Mouse (Mus musculus): Measurements from ENCODE around the gene Rph3a. TPM values are rescaled to one million over a fixed set of nuclear protein-coding genes. Genes with fewer than 3 reads are reported as not detected.

Gene Rph3a
- total and polyA plus RNA-seq, 2 experiments = not detected

DNA sequence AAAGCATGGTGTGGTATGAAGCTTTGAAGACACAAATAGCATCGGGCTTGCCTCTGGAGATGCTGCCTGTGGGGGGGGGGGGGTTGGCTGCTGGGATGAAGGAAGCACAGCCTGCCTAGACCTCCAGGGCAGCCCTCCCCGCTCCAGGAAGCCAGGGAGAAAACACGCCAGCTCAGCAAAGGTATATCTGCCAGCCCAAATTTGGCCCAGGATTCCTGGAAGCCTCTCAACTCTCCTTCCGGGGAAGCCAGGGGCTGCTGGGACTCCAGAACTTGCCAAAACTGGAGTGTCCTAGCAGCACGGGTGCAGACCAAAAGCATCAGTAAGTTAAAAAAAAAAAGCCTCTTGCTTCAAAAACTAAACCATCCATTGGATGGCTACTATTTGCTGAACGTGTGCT is 37.6 kb downstream of the Rph3a start:
- WGBS = 76% methylated on average over 6 of the region's 6 CpGs
- no peaks in the 10 kb centered on the region for H3K4me1 ChIP-seq (ENCODE audit: control insufficient read depth, insufficient read depth, low read length)
- TF ChIP-seq POLR2A (IDR thresholded peaks at IDR 0.05; ENCODE audit: extremely low read depth, insufficient read depth, low read length) (no peak), CTCF (IDR thresholded peaks at IDR 0.05; ENCODE audit: low read depth, low read length) (no peak)

DNA sequence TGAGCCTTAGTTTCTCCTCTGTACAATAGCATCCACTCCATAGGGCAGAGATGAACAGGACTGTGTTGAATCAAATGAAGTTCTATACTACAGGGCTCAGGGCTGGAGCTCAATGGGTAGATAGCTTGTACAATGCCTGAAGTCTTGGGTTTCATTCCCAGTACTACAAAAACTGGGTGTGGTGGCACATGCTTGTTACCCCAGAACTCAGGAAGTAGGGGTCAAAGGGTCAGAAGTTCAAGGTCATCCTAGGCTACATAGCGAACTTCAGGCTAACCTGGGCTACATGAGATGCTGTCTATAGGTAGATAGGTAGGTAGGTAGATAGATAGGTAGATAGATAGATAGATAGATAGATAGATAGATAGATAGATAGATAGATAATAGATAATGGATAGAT is 38.6 kb downstream of the Rph3a start:
- no peak for DNase-seq (ENCODE audit: extremely low read depth, low read depth, low spot score)
- no peak overlapping the region for H3K4me3 ChIP-seq (ENCODE audit: insufficient read depth, low read depth, low read length)
- no peaks in the 10 kb centered on the region for H3K79me2 ChIP-seq (ENCODE audit: control insufficient read depth, insufficient read depth, low read length)
- no peak overlapping the region for H3K27ac ChIP-seq (replicated peaks; ENCODE audit: insufficient read depth, low read depth, low read length)
- H3K27me3 ChIP-seq (ENCODE audit: control insufficient read depth, insufficient read depth, low read length) = no peaks in the 10 kb centered on the region; the same call in 1 of the 2 replicates
- H3K4me1 ChIP-seq (ENCODE audit: control insufficient read depth, insufficient read depth, low read length) = no peaks in the 10 kb centered on the region
- TF ChIP-seq POLR2A (IDR thresholded peaks at IDR 0.05; ENCODE audit: extremely low read depth, insufficient read depth, low read length) (no peak), CTCF (IDR thresholded peaks at IDR 0.05; ENCODE audit: low read depth, low read length) (no peak)
- no peaks in the 10 kb centered on the region for H3K36me3 ChIP-seq (ENCODE audit: control insufficient read depth, insufficient read depth, low read length)
- 80% methylated on average over 1 of the region's 1 CpGs for WGBS
- H3K9ac ChIP-seq (ENCODE audit: low read depth, low read length) = no peak overlapping the region

More for the DNA sequence above, 37.6 kb downstream of the Rph3a start:
- Histone ChIP-seq H3K79me2 (ENCODE audit: control insufficient read depth, insufficient read depth, low read length) (no peaks in the 10 kb centered on the region), H3K4me3 (ENCODE audit: insufficient read depth, low read depth, low read length) (no peak overlapping the region), H3K9ac (ENCODE audit: low read depth, low read length) (no peak overlapping the region), H3K27ac (replicated peaks; ENCODE audit: insufficient read depth, low read depth, low read length) (no peak overlapping the region), H3K27me3 (ENCODE audit: control insufficient read depth, insufficient read depth, low read length) (no peaks in the 10 kb centered on the region; the same call in 1 of the 2 replicates), H3K36me3 (ENCODE audit: control insufficient read depth, insufficient read depth, low read length) (no peaks in the 10 kb centered on the region)
- DNase-seq (ENCODE audit: extremely low read depth, low read depth, low spot score) = no peak

DNA sequence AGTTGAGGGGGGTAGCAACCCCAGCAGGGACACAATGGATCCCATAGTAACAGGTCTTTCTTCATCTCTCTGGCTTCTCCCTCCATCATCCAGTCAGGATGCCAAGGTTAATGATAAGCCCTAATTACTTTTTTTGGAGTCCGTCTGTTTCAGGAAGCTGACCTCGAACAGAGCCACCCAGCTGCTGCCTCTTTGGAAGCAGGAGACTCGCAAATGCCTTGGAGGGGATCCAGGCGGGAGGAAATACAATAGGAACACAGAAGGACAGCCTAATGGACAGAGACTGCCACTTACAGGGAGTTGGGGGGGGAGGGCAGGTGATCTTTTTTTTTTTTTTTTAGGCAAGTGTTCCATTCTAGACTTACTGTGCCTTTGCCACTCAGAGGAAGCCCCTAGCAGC is 40.2 kb downstream of the Rph3a start:
- Histone ChIP-seq H3K27ac (replicated peaks; ENCODE audit: insufficient read depth, low read depth, low read length) (no peak overlapping the region), H3K4me3 (ENCODE audit: insufficient read depth, low read depth, low read length) (no peak overlapping the region), H3K79me2 (ENCODE audit: control insufficient read depth, insufficient read depth, low read length) (no peaks in the 10 kb centered on the region), H3K36me3 (ENCODE audit: control insufficient read depth, insufficient read depth, low read length) (no peaks in the 10 kb centered on the region), H3K27me3 (ENCODE audit: control insufficient read depth, insufficient read depth, low read length) (no peaks in the 10 kb centered on the region; the same call in 1 of the 2 replicates), H3K4me1 (ENCODE audit: control insufficient read depth, insufficient read depth, low read length) (no peaks in the 10 kb centered on the region), H3K9ac (ENCODE audit: low read depth, low read length) (no peak overlapping the region)
- TF ChIP-seq CTCF (IDR thresholded peaks at IDR 0.05; ENCODE audit: low read depth, low read length) = no peak
- no peak for TF ChIP-seq POLR2A (IDR thresholded peaks at IDR 0.05; ENCODE audit: extremely low read depth, insufficient read depth, low read length)
- 49% methylated on average over 4 of the region's 4 CpGs for WGBS
- no peak for DNase-seq (ENCODE audit: extremely low read depth, low read depth, low spot score)

DNA sequence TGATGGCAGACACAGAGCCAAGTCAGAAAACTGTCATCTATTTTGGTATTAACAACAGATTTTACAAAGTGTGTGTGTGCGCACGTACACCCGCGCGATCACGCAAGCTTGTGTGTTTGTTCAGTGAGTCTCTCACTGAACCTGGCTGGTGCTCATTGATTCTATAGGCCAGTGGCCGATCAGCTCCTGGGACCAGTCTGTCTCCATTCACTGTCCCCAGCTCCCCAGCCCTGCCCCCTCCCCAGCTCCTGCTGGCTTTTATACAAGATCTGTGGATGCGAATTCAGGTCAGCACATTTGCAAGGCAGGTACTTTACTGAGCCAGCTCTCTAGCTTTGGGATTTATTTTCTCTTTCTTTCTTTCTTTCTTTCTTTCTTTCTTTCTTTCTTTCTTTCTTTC is 41.1 kb downstream of the Rph3a start:
- TF ChIP-seq CTCF (IDR thresholded peaks at IDR 0.05; ENCODE audit: low read depth, low read length) = no peak
- TF ChIP-seq POLR2A (IDR thresholded peaks at IDR 0.05; ENCODE audit: extremely low read depth, insufficient read depth, low read length) = no peak
- H3K4me1 ChIP-seq (ENCODE audit: control insufficient read depth, insufficient read depth, low read length) = no peaks in the 10 kb centered on the region
- H3K27me3 ChIP-seq (ENCODE audit: control insufficient read depth, insufficient read depth, low read length) = no peaks in the 10 kb centered on the region; the same call in 1 of the 2 replicates
- no peaks in the 10 kb centered on the region for H3K79me2 ChIP-seq (ENCODE audit: control insufficient read depth, insufficient read depth, low read length)
- no peak overlapping the region for H3K27ac ChIP-seq (replicated peaks; ENCODE audit: insufficient read depth, low read depth, low read length)
- H3K9ac ChIP-seq (ENCODE audit: low read depth, low read length) = no peak overlapping the region
- 79% methylated on average over 8 of the region's 8 CpGs for whole genome bisulfite sequencing
- H3K36me3 ChIP-seq (ENCODE audit: control insufficient read depth, insufficient read depth, low read length) = no peaks in the 10 kb centered on the region
- no peak overlapping the region for H3K4me3 ChIP-seq (ENCODE audit: insufficient read depth, low read depth, low read length)
- no peak for DNase-seq (ENCODE audit: extremely low read depth, low read depth, low spot score)

DNA sequence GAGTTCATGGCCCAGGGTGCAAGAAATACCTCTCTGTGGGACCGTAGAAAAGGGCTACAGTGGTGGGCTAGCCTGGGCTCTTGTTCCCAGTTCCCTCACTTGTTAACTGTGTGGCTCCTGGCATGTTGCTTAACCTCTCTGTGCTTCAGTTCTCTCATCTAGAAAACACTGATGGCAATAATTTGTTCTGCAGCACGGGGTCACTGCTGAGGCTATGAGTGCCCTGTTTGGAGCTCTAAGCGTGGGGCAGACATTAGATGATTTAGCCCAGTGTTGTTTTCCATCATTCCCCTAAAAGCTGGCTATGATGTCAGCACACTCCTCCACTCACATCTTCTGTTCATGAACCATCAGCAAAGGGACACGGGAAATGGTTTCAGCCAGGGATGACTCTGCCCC is 41.8 kb downstream of the Rph3a start:
- Histone ChIP-seq H3K36me3 (ENCODE audit: control insufficient read depth, insufficient read depth, low read length) (no peaks in the 10 kb centered on the region), H3K4me1 (ENCODE audit: control insufficient read depth, insufficient read depth, low read length) (no peaks in the 10 kb centered on the region), H3K79me2 (ENCODE audit: control insufficient read depth, insufficient read depth, low read length) (no peaks in the 10 kb centered on the region), H3K27me3 (ENCODE audit: control insufficient read depth, insufficient read depth, low read length) (no peaks in the 10 kb centered on the region; the same call in 1 of the 2 replicates), H3K9ac (ENCODE audit: low read depth, low read length) (no peak overlapping the region), H3K4me3 (ENCODE audit: insufficient read depth, low read depth, low read length) (no peak overlapping the region), H3K27ac (replicated peaks; ENCODE audit: insufficient read depth, low read depth, low read length) (no peak overlapping the region)
- WGBS = 54% methylated on average over 4 of the region's 4 CpGs
- DNase-seq (ENCODE audit: extremely low read depth, low read depth, low spot score) = no peak
- TF ChIP-seq CTCF (IDR thresholded peaks at IDR 0.05; ENCODE audit: low read depth, low read length) (no peak), POLR2A (IDR thresholded peaks at IDR 0.05; ENCODE audit: extremely low read depth, insufficient read depth, low read length) (no peak)

DNA sequence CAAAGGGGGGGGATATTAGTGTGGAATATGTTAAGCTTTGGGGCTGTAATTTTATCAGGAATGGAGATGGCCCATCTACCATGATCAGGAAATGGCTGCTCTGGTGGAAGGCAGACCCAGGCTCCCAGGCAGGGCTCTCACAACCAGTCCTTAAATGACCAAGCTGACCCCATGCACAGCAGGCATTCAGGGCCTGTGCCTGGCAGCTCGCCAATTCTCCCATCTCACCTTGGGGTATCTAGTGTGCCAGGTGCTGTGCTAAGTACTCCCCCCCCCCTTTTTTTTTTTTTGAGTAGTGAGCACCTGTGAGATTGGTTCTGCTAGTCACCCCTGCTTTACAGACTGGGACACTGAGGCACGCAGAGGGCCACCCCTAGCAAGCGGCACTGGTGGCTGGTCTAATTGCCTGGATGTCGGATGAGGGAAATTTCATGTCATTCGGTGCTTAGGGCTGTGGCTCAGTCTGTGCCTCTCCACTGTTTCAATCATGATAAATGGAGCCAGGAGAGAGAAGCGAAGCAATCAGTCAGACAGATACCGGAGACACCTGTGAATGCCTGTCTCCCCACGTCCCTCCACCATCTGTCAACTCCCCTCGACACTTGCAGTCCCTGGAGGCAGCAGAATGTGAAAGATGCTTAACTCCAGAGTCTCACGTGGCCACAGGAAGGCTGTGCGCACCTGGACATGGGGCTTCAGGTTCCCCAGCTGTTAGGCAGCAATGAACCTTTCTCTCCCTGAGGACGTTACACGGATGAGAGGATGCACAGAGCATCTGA is 42.3 kb downstream of the Rph3a start:
- no peaks in the 10 kb centered on the region for H3K36me3 ChIP-seq (ENCODE audit: control insufficient read depth, insufficient read depth, low read length)
- no peak overlapping the region for H3K27ac ChIP-seq (replicated peaks; ENCODE audit: insufficient read depth, low read depth, low read length)
- no peak overlapping the region for H3K4me3 ChIP-seq (ENCODE audit: insufficient read depth, low read depth, low read length)
- no peak overlapping the region for H3K9ac ChIP-seq (ENCODE audit: low read depth, low read length)
- no peak for TF ChIP-seq POLR2A (IDR thresholded peaks at IDR 0.05; ENCODE audit: extremely low read depth, insufficient read depth, low read length)
- TF ChIP-seq CTCF (IDR thresholded peaks at IDR 0.05; ENCODE audit: low read depth, low read length) = no peak
- no peaks in the 10 kb centered on the region for H3K27me3 ChIP-seq (ENCODE audit: control insufficient read depth, insufficient read depth, low read length)
- 76% methylated on average over 13 of the region's 13 CpGs for WGBS
- H3K79me2 ChIP-seq (ENCODE audit: control insufficient read depth, insufficient read depth, low read length) = no peaks in the 10 kb centered on the region
- H3K4me1 ChIP-seq (ENCODE audit: control insufficient read depth, insufficient read depth, low read length) = no peaks in the 10 kb centered on the region
- no peak for DNase-seq (ENCODE audit: extremely low read depth, low read depth, low spot score)

Measured in liver, adult 2 months (tissue).